Mouse (Mus musculus) skeletal muscle tissue, adult 2 months (tissue): ENCODE results near the gene Smagp.

Experiments used
- DNase-seq: peaks from one replicate; pipeline ENCODE4 v3.0.0-alpha.2; 2012; ENCODE audit warnings: low read depth, low spot score

Gene Smagp

GRCm38 (mm10) chr15:100665411-100666218, 28.9 kb upstream of the Smagp start:
- DNase-seq = no peak

GRCm38 (mm10) chr15:100664813-100665274, 28.1 kb upstream of the Smagp start:
- no peak for DNase-seq

DNA sequence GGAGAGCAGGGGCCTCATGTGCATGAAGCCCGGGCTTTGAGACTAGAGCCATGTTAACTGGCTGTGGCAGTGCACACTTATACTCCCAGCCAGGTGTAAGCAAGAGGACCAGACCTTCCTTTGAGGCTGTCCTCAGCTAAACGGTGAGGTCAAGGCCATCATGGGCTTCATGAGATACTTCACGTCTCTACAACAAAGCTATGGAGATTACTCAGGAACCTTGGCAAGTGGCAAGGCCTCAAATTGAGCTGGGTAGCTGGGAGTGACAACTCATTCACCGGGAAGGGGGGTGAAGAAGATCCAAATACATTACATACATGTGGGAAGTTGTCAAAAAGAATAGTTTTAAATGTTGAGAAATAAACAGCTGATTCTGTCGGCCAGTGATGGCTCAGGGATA, 24.1 kb upstream of the Smagp start:
- no peak for DNase-seq

DNA sequence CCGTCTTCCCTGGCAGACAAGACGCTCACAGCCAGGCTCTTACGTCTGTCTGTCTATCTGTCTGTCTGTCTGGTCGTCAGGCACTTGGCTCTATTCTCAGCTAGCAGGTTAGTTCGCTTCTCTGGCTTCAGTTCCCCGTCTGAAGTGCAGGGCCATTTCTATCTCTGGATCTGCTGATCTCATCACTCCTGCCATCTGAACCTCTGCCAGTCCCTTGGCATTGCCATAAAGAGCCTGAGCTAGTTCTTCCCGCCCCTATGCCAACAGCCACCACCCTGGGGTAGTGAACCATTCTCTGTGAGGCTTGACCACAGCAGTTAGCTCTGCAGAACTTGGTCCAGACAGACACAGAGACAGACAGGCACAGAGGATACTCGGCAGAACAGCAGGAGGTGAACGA, 23.6 kb upstream of the Smagp start:
- DNase-seq = peak; percentile 83

DNA sequence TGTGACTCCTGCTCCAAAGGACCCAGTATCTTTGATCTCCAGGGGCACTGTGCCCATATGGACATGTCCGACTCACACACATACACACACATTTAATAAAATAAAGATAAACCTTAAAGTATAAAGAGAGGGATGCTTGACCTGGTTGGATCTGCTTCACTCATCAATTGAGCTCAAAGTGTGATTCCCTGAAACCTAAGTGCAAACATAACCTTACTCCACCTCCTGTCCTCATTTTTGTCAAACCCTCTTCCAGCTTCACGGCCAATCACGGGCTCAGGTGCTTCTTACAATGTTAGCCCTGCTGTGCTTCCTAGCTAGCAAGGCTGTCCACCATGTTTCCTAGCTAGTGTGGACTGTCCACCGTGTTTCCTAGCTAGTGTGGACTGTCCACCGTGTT, 18.5 kb upstream of the Smagp start:
- DNase-seq = no peak

GRCm38 (mm10) chr15:100654271-100654670, 17.5 kb upstream of the Smagp start:
- DNase-seq = no peak

- no peak for DNase-seq
Measured at GRCm38 (mm10) chr15:100651610-100652009, 14.9 kb upstream of the Smagp start.

GRCm38 (mm10) chr15:100650111-100650510, 13.4 kb upstream of the Smagp start:
- no peak for DNase-seq

- no peak for DNase-seq
Measured at GRCm38 (mm10) chr15:100646161-100646560, 9.4 kb upstream of the Smagp start.

- peak; percentile 42 for DNase-seq
Measured at GRCm38 (mm10) chr15:100642451-100642850, 5.7 kb upstream of the Smagp start.

DNA sequence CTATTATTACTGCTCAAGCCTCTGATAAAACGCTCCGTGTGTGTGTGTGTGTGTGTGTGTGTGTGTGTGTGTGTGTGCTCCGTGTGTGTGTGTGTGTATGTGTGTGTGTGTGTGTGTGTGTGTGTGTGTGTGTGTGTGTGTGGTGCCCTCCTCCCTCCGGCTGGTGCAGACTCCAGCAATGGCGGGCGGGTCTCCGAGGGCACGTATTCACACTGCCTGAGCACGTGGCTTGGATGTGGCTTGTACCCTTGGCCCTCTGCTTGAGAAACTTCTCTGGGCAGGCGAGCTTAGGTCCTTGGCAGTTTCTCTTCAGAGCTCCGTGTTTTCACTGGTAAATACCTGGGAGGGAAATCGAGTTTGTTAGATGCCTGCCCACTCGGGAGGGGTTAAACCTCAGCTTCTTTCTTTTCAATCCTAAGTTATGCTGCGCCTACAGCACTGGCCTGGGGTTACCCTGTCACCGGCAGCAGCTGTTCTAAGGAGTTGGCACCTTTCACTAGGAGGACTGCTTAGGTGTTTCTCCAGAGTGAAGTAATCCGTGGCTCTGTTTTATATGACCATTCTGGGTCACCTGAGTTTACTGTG, 4.6 kb upstream of the Smagp start:
- no peak for DNase-seq

- no peak for DNase-seq
Measured at GRCm38 (mm10) chr15:100639972-100640750, 3.4 kb upstream of the Smagp start.

GRCm38 (mm10) chr15:100637661-100638060, 921 bp upstream of the Smagp start:
- no peak for DNase-seq

DNA sequence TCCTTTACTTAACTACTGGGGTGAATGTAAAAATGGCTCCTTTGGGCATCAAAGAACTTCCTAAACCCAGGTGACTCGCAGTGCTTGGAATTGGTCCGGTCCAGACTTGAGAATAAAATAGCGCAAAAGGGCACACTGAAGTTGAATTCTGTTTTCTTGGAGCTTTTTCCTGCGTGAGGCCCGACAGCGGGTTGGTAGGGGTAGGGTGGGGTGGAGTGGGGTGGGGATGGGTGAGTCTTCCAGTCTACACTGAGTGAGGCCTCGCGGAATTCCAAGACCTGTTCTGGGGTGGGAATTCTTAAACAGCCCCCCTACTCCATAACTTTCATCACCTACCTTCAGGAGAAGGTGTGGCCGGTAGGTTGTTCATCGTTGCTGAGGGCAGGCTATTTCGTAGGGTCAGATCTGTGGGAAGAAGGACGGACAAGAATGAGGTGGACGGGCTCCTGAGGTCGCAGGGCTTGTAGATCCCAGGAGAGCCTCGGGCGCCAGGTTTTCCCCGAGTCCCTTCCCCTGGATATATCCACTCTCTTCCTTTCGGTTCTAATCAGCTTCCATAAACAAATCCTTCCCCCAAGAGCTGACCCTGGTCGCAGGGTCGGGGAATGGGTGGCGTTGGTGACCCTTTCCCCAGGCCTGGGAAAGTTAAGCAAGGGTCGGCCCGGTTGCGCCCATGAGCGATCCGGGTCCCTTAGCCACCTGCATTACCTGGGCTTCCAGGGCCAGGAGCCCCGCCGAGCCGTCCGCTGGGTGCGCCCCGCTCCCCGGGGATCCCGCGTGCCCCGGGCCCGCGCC, 692 bp downstream of the Smagp start:
- no peak for DNase-seq

DNA sequence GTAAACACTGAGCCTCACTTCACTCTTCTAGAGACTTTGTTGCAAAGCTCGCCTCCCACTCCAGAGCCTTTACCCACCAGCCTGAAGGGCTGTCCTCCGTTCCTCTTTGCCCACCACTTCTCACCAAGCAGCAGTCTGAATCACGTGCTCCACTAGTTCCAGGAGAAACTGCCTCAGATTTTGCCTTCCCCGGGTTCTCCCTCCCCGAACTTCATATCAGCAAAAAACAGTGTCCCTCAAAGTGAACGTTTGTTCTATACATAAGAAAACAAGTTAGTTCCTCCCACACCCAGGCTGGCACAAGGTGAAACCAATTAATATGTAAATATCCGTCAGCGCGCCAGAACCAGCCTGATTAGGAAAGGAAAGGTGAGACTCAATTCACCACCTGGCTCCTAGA, 1.5 kb downstream of the Smagp start:
- no peak for DNase-seq

- no peak for DNase-seq
Measured at GRCm38 (mm10) chr15:100633341-100633740, 3.4 kb downstream of the Smagp start.

DNA sequence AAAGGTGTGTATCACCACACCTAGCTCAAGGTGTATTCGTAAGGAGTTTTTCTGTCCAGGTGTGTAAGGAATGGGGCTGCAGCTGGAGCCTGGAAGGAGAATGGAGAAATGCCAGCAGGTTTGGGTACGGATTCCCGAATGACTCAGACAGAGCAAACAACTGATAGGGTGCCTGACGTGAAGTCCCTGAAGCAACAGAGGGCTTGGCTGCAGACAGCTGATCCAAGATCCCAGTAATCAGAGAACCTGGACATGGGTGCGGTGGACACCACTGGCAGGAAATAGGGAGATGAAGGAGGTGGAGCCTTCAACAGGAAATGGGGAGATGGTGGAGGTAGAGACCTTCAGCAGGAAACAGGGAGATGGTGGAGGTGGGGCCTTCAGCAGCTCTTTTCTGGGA, 4.4 kb downstream of the Smagp start:
- DNase-seq = no peak

GRCm38 (mm10) chr15:100631454-100632170, 5.1 kb downstream of the Smagp start:
- DNase-seq = no peak

- no peak for DNase-seq
Measured at GRCm38 (mm10) chr15:100630126-100630525, 6.6 kb downstream of the Smagp start.

GRCm38 (mm10) chr15:100628797-100629196, 7.9 kb downstream of the Smagp start:
- no peak for DNase-seq

- no peak for DNase-seq
Measured at GRCm38 (mm10) chr15:100627774-100628370, 8.9 kb downstream of the Smagp start.
